ENCODE assay signal across 8 mouse cellular contexts in the genomic region with DNA sequence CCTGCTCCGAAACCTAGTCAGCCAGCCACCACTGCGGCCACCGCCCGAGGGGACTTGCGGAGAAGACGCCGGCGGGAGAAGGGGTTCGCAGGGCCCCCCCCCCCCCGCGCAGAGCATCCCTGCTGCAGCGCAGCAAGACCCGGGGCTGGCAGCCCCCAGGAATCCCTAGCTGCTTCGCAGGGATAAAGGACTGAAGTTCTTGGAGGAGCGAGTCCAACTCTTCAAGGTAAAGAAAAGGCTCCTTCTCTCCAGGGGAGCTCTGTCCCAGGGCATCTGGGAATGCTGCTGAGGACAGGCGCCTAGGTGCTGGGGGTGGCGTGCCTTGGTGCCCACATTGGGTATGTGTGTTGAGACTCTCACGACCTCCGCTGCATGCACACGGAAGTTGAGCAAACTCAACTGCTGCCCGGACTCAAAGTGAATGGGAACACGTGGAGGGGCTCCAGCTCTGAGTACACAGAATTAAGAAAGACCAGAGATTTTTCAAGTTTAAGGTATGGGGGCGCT. TPM values are rescaled to one million over a fixed set of nuclear protein-coding genes. Genes with fewer than 3 reads are reported as not detected.
DNase-seq lines count a peak whose midpoint lies in the region; ATAC-seq and TF ChIP-seq lines count a peak whose summit lies in the region.

Gene Acan, plus strand, starts transcription at position 101 of the 507 bp plus-strand sequence.

- peak within 1 kb of the TSS; percentile 99 for H3K4me2 ChIP-seq in hindbrain, embryonic 15.5 days
- peak within 1 kb of the TSS; percentile 95 for H3K4me2 ChIP-seq in neural tube, embryonic 12.5 days (replicated peaks)

- intact Hi-C loops in left cerebral cortex, adult 2 months (cut with DNase I) = no loop called here
- intact Hi-C loops in left cerebral cortex, postnatal 14 days (cut with DNase I) = no loop called here
- intact Hi-C loops in gastrocnemius, postnatal 14 days (cut with DNase I; ENCODE audit: low total_unique reads) = no loop called here

- WGBS in hindbrain, embryonic 15.5 days = under 1% methylated on average over 23 of the region's 23 CpGs
- WGBS in neural tube, embryonic 12.5 days = under 1% methylated on average over 23 of the region's 23 CpGs

- H3K4me1 ChIP-seq in hindbrain, embryonic 15.5 days (replicated peaks) = peaks cover 21% of the 10 kb centered on the region
- peaks cover 11% of the 10 kb centered on the region for H3K4me1 ChIP-seq in neural tube, embryonic 12.5 days

- TF ChIP-seq CTCF in left cerebral cortex, adult 2 months (IDR thresholded peaks at IDR 0.05) = no peak

- ATAC-seq in hindbrain, embryonic 15.5 days (ENCODE audit: low FRiP score, low read depth) = 0 out of 2 replicates have a peak, but pooled peaks have one; percentile 6
- ATAC-seq in neural tube, embryonic 12.5 days (ENCODE audit: low FRiP score, low read depth) = no peak

- H3K36me3 ChIP-seq in hindbrain, embryonic 15.5 days = no peaks in the 10 kb centered on the region
- no peaks in the 10 kb centered on the region for H3K36me3 ChIP-seq in neural tube, embryonic 12.5 days

- H3K9me3 ChIP-seq in hindbrain, embryonic 15.5 days = no peaks in the 10 kb centered on the region
- no peaks in the 10 kb centered on the region for H3K9me3 ChIP-seq in neural tube, embryonic 12.5 days

- peaks cover 55% of the 10 kb centered on the region for H3K27me3 ChIP-seq in hindbrain, embryonic 15.5 days
- peaks cover 53% of the 10 kb centered on the region for H3K27me3 ChIP-seq in neural tube, embryonic 12.5 days (replicated peaks)

- peak within 1 kb of the TSS; percentile 49 for H3K4me3 ChIP-seq in left cerebral cortex, adult 2 months
- H3K4me3 ChIP-seq in hindbrain, embryonic 15.5 days = peak within 1 kb of the TSS; percentile 59
- H3K4me3 ChIP-seq in neural tube, embryonic 12.5 days = peak within 1 kb of the TSS; percentile 46

- H3K9ac ChIP-seq in hindbrain, embryonic 15.5 days = peak within 1 kb of the TSS; percentile 46
- H3K9ac ChIP-seq in neural tube, embryonic 12.5 days = peak within 1 kb of the TSS; percentile 50; the same call in 1 of the 2 replicates

- DNase-seq in left cerebral cortex, adult 2 months (ENCODE audit: extremely low spot score in 1 of 2, low spot score in 2 of 2) = no peak
- no peak for DNase-seq in left cerebral cortex, postnatal 14 days (ENCODE audit: low spot score in 2 of 2)
- peak; percentile 47 for DNase-seq in embryo, embryonic 9.5 days (ENCODE audit: extremely low spot score)
- DNase-seq in gastrocnemius, postnatal 14 days = no peak
- DNase-seq in lung, postnatal 25 days (ENCODE audit: low spot score) = no peak
- no peak for DNase-seq in spleen, postnatal 36 days (ENCODE audit: low spot score in 2 of 2)

- H3K27ac ChIP-seq in left cerebral cortex, adult 2 months = no peak within 1 kb of the TSS
- H3K27ac ChIP-seq in hindbrain, embryonic 15.5 days (replicated peaks) = no peak within 1 kb of the TSS
- no peak within 1 kb of the TSS for H3K27ac ChIP-seq in neural tube, embryonic 12.5 days

RNA-seq across cellular contexts. Expression of gene Acan, which starts in this region (rescaled TPM):
- 1 to 10 TPM; 3.2 to 5.8 TPM for total RNA-seq in left cerebral cortex, adult 2 months (2021)
- total RNA-seq in left cerebral cortex, postnatal 14 days (2021) = 1 to 10 TPM; 2.8 to 3.4 TPM
- 0.21 and 0.65 TPM in 2 replicates for polyA plus RNA-seq in hindbrain, embryonic 15.5 days (2015; fragmentation: Nextera tagmentation; extraction: Ambion mirVana)
- 1.4 and 1.6 TPM in 2 replicates for polyA plus RNA-seq in neural tube, embryonic 12.5 days (2016; fragmentation: Nextera tagmentation; extraction: Ambion mirVana)
- 1 to 10 TPM; 2.0 to 2.4 TPM for total RNA-seq in gastrocnemius, postnatal 14 days (2021)

Comparison
In these comparisons a context has a peak if more than half of its experiments do, and no peak if none do; other contexts are left out.
1. Peak in ATAC-seq, H3K4me3 ChIP-seq, H3K9ac ChIP-seq and H3K4me2 ChIP-seq in hindbrain, embryonic 15.5 days; RNA of the gene not detected or under 1 TPM.